Mouse (Mus musculus): ENCODE measurements at regions not wholly inside any gene's neighbourhood (a gene's known extent, or its start where the extent isn't known, plus 50 kb on each side); places are given as distances from the start of the nearest gene placed in this dataset.

- DNase-seq (ENCODE audit: low spot score in 2 of 2), result peak; percentile 22 to 60
These were observed 61.2 kb upstream of the Ankrd28 start for GRCm38 (mm10) chr14:31891500-31892185.

DNA sequence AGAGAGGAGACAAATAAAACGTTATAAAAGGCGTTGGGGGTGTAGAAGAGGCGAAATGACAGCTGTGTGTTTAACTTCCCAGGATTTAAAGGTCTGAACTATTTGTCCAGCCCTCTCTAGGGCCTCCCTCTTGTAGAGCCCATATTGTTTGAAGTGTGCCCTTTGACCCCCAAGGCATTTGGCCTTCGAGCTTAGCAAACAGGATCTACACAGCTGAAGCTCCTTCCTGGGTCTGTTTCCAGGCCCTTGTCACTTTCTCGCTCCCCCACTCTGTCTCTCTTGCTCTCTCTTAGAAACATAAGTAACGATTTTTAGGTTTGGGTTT, 61.7 kb upstream of the Ankrd28 start:
- DNase-seq (ENCODE audit: low spot score in 2 of 2), result no peak

- DNase-seq (ENCODE audit: low spot score in 2 of 2), result no peak
These were observed 66.0 kb upstream of the Ankrd28 start for GRCm38 (mm10) chr14:31896500-31896899.

DNA sequence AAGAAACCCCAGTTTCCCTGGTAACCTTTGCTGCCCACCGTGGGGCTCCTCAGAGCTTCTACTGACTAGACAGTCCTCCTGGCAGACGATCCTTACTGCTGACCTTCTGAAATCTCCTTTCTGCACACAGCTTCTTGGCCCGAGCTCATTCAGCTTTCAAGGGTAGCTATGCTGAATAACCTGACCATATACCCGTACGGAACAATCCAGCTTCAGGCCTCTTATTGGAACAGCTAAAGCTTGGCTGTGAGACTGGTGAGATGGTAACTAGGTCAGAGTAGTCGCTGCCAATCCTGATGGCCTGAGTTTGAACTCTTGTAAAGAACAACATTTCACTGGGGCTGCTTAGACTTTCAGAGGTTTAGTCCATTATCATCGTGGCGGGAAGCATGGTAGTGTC, 69.1 kb upstream of the Ankrd28 start:
- no peak for DNase-seq (ENCODE audit: low spot score in 2 of 2)

DNA sequence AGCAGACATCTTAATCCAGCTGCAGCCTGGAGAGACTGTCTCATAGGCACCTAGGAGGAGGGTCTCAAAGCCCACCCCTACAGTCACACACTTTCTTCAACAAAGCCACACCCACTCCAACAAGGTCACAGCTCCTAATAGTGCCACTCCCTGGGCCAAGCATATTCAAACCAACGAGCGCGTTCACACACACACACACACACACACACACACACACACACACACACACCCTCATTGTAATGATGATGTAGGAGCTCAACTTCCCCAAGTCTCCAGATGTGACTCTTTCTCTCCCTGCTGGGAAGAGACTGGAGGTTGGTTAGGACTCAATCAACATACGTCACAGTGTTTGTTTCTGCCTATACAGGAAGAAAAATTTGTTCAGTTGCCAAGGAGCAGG, 69.5 kb upstream of the Ankrd28 start:
- no peak for DNase-seq (ENCODE audit: low spot score in 2 of 2)

GRCm38 (mm10) chr14:31901901-31902300, 71.5 kb upstream of the Ankrd28 start:
- DNase-seq (ENCODE audit: low spot score in 2 of 2), result no peak

GRCm38 (mm10) chr14:31903664-31904063, 73.2 kb upstream of the Ankrd28 start:
- no peak for DNase-seq (ENCODE audit: low spot score in 2 of 2)

GRCm38 (mm10) chr14:31908591-31908990, 78.1 kb upstream of the Ankrd28 start:
- no peak for DNase-seq (ENCODE audit: low spot score in 2 of 2)

DNA sequence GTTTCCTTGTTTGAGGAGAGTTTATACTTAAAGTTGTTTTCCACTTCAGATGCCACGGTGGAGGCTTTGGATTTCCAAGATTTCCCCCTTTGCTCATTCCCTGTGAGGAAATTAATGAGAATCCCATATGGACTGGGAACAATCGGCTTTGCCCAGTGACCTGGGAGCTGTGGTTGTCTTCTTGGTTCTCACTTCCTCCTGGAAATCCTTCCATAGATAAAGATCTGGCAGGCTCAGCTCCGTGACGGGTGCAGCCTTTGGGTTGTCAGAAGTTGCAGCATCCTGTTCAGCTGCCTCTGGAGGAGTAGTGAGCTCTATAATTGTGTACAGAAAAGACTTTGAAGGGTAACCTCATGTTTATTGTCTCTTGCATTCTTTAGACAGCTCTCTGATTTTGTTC, 78.8 kb upstream of the Ankrd28 start:
- no peak for DNase-seq (ENCODE audit: low spot score in 2 of 2)

GRCm38 (mm10) chr14:31910809-31911208, 80.4 kb upstream of the Ankrd28 start:
- DNase-seq (ENCODE audit: low spot score in 2 of 2), result no peak

GRCm38 (mm10) chr14:31918461-31918860, 88.0 kb upstream of the Ankrd28 start:
- DNase-seq (ENCODE audit: low spot score in 2 of 2), result no peak

- DNase-seq (ENCODE audit: low spot score in 2 of 2), result no peak
These were observed 88.5 kb upstream of the Ankrd28 start for GRCm38 (mm10) chr14:31918921-31919320.

- DNase-seq (ENCODE audit: low spot score in 2 of 2), result no peak
These were observed 98.8 kb upstream of the Ankrd28 start for GRCm38 (mm10) chr14:31929161-31929707.

DNA sequence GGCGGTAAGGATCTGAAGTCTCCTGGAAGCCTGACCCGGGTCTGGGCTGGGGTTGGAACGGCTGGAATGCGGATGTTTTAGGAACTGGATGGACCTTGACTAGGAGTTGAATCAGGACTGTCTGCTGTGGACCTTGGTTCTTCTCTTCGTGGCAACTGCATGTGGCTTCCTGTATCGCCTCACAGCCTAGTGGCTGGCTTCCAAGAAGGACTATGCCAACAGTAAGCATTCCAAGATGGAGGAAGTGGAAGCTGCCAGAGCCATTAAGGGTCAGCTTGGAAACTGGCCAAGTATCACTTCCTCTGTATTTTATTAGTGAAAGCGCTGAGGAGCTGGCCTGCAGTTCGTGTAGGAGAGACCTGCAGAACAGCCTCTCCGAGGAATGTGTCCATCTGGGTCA, 98.4 kb upstream of the Galnt15 start:
- peak; percentile 57 to 64 for DNase-seq (ENCODE audit: low spot score in 2 of 2)

DNA sequence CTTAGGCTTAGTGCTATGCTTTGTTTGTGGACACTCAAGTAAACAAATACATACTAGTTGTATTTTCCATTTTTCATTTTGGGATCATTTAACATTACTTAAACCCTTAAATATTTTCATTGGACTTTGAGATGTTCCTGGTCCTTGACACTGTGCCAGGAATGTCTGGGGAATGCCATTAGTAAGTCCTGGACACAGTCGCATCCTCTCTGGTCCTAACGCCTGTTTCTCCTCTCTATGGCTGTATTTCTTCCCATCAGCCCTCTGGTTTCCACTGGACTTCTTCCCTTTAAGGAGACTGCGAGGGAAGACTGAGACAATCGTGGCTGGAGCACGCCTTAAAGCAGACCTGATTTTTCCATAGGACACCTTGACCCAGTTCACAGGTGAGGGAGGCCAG, 96.8 kb upstream of the Galnt15 start:
- DNase-seq (ENCODE audit: low spot score in 2 of 2), result no peak

GRCm38 (mm10) chr14:31933441-31933840, 95.3 kb upstream of the Galnt15 start:
- DNase-seq (ENCODE audit: low spot score in 2 of 2), result no peak

GRCm38 (mm10) chr14:31933841-31934271, 94.9 kb upstream of the Galnt15 start:
- DNase-seq (ENCODE audit: low spot score in 2 of 2), result no peak

- DNase-seq (ENCODE audit: low spot score in 2 of 2), result no peak
These were observed 94.5 kb upstream of the Galnt15 start for GRCm38 (mm10) chr14:31934321-31934720.

DNA sequence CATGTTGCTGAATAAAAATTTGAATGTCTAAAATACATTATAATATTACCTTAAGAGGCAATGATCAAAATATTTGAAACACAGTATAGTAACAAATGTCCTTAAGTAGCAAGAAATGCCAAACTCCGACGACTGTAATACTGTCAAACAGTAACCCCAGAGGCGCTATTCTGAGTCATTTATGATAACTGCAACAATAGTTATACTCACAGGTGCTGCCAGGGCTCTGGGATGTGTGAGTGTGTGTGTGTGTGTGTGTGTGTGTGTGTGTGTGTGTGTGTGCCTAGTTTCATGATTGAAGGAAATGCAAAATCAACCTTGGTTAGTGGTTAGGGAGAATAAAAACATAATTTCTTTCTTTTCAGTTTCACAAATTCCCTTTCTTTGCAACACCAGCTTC, 94.0 kb upstream of the Galnt15 start:
- DNase-seq (ENCODE audit: low spot score in 2 of 2), result no peak

GRCm38 (mm10) chr14:31935411-31935810, 93.4 kb upstream of the Galnt15 start:
- no peak for DNase-seq (ENCODE audit: low spot score in 2 of 2)

DNA sequence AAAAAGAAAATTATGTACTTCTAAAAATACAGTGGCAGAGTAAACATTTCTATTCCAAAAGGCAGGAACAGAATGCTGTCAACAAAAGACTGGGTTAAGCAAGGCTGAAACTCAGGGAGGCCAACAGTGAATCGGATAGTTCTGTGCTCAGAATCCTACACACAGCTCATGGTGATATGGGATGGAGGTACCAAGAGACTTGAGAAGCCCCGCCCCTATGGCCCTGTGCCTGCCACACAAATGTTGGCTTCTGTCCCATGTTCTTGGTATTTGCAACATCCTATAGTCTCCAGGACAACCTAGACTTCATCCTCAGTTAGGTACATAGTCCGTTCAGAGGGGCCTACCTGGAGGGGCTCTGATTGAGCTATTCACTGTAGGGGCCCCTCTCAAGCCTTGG, 92.2 kb upstream of the Galnt15 start:
- no peak for DNase-seq (ENCODE audit: low spot score in 2 of 2)

DNA sequence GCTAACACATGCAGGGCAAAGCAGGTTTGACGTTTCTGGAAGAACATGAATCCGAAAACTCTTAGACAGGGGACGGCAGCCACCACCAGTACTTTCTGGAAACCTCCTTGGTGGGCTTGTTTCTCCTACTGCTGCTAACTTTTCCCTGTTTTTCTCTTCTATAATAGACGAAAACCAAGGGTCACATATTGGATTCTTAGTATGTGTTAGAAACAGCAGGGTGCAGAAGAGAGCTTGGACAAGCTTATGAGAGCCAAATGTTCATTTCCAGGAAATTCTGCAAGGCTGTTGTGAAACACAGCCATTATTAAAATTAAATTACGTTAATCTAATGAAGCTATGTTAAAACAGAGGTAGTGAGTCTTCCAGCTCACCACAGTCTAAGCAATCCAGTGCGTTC, 87.9 kb upstream of the Galnt15 start:
- no peak for DNase-seq (ENCODE audit: low spot score in 2 of 2)

GRCm38 (mm10) chr14:31942266-31942960, 86.4 kb upstream of the Galnt15 start:
- no peak for DNase-seq (ENCODE audit: low spot score in 2 of 2)

All from urinary bladder, postnatal 4 days (tissue).